ENCODE assay signal across 9 mouse cellular contexts in the genomic region with DNA sequence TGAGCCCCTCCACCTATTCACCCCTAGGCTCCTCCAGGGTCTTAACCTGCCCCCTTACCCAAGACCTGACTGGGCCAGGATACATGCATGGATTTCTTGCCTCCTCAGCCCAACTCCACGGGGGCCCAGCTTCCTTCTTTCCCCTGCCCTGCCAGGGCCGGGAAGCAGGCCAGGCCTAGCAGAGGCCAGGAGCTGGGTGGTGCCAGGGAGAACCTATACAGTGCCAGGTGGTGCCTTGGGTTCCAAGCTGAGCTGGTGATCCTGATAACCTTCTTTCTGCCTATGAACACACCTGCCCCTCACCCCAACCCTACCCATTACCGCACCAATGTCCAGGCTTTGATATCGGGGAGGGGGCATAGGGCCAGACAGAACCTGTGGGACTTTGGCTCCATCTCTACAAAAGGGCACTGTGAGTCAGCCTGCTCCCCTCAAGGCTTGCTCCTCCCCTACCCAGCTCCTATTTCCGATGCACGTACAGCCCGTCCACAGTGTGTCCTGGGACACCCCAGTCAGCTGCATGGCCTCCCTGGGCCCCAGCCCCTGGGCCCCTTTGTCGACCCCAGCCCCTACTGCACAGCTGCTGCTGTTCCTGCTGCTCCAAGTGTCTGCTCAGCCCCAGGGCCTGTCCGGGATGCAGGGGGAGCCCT. TPM values are rescaled to one million over a fixed set of nuclear protein-coding genes. Genes with fewer than 3 reads are reported as not detected.
DNase-seq lines count a peak whose midpoint lies in the region; ATAC-seq lines count a peak whose summit lies in the region.
"Had no signal": no experiment of that assay in that cellular context is flagged by ENCODE, and none has a peak within 500 bp of the region (broad histone marks: within the 10 kb centered on the region; RNA-seq: fewer than 3 reads in every experiment).

TSS of gene Car9 (plus strand) at position 431 of the 650 bp plus-strand sequence.

- peak within 1 kb of the TSS; percentile 55 to 74 for H3K4me3 ChIP-seq in heart, embryonic 14.5 days (ENCODE audit: control insufficient read depth in 1 of 2, insufficient read depth in 1 of 2, low read depth in 1 of 2, low read length in 2 of 2)
- H3K4me3 ChIP-seq in embryonic facial prominence, embryonic 12.5 days: 0 out of 2 replicates have a peak within 1 kb of the TSS, but pooled peaks have one; percentile 39
- no peak within 1 kb of the TSS for H3K4me3 ChIP-seq in limb, embryonic 11.5 days (ENCODE audit: low read depth, low read length)

- peak within 1 kb of the TSS; percentile 76; the same call in 1 of the 2 replicates for H3K9ac ChIP-seq in heart, embryonic 14.5 days (ENCODE audit: low read length)
- H3K9ac ChIP-seq in embryonic facial prominence, embryonic 12.5 days: peak within 1 kb of the TSS; percentile 24; the same call in 1 of the 2 replicates
- no peak within 1 kb of the TSS for H3K9ac ChIP-seq in limb, embryonic 11.5 days (ENCODE audit: low read length)

- DNase-seq in heart, postnatal 4 days: no peak
- DNase-seq in adipocyte (ENCODE audit: low spot score): peak; percentile 28
- no peak for DNase-seq in limb, embryonic 11.5 days (ENCODE audit: low spot score)
- DNase-seq in lung, postnatal 14 days: no peak
- DNase-seq in adrenal gland, adult 2 months: no peak

- peak within 1 kb of the TSS; percentile 91 for H3K4me2 ChIP-seq in heart, embryonic 14.5 days (ENCODE audit: low read length)
- H3K4me2 ChIP-seq in embryonic facial prominence, embryonic 12.5 days (replicated peaks): peak within 1 kb of the TSS; percentile 58
- no peak within 1 kb of the TSS for H3K4me2 ChIP-seq in limb, embryonic 11.5 days (ENCODE audit: low read depth, severe bottlenecking)

- WGBS in heart, embryonic 14.5 days: 71% methylated on average over 9 of the region's 9 CpGs
- 37% methylated on average over 9 of the region's 9 CpGs for WGBS in embryonic facial prominence, embryonic 12.5 days
- whole genome bisulfite sequencing in limb, embryonic 11.5 days: 55% methylated on average over 9 of the region's 9 CpGs

- no peaks in the 10 kb centered on the region for H3K9me3 ChIP-seq in heart, embryonic 14.5 days (ENCODE audit: control insufficient read depth, low read length)
- H3K9me3 ChIP-seq in embryonic facial prominence, embryonic 12.5 days: no peaks in the 10 kb centered on the region
- H3K9me3 ChIP-seq in limb, embryonic 11.5 days (ENCODE audit: control insufficient read depth, low read length): no peaks in the 10 kb centered on the region
- H3K9me3 ChIP-seq: neural tube, embryonic 13.5 days had no signal

- H3K4me1 ChIP-seq in heart, embryonic 14.5 days (ENCODE audit: control insufficient read depth in 2 of 2, insufficient read depth in 2 of 2, low read length in 2 of 2): peaks cover 10 to 12% of the 10 kb centered on the region in 2 experiments
- H3K4me1 ChIP-seq in embryonic facial prominence, embryonic 12.5 days: peaks cover 19% of the 10 kb centered on the region
- no peaks in the 10 kb centered on the region for H3K4me1 ChIP-seq in limb, embryonic 11.5 days (ENCODE audit: control insufficient read depth, insufficient read depth, low read length)

- no peaks in the 10 kb centered on the region for H3K27me3 ChIP-seq in heart, embryonic 14.5 days (ENCODE audit: control insufficient read depth, insufficient read depth, low read length)
- peaks cover 17% of the 10 kb centered on the region; the same call in 1 of the 2 replicates for H3K27me3 ChIP-seq in embryonic facial prominence, embryonic 12.5 days
- 0 out of 2 replicates have a peak, but pooled peaks cover 3% of the 10 kb centered on the region for H3K27me3 ChIP-seq in limb, embryonic 11.5 days (ENCODE audit: control insufficient read depth, insufficient read depth, low read length)

- H3K27ac ChIP-seq in heart, embryonic 14.5 days (replicated peaks in 1 of 2; ENCODE audit: control insufficient read depth in 1 of 2, insufficient read depth in 1 of 2, low read depth in 2 of 2, low read length in 2 of 2): no peak within 1 kb of the TSS
- no peak within 1 kb of the TSS for H3K27ac ChIP-seq in embryonic facial prominence, embryonic 12.5 days
- H3K27ac ChIP-seq in limb, embryonic 11.5 days (replicated peaks; ENCODE audit: low read depth, low read length): no peak within 1 kb of the TSS
- H3K27ac ChIP-seq: neural tube, embryonic 13.5 days had no signal

- no peak for ATAC-seq in heart, embryonic 14.5 days (ENCODE audit: insufficient number of reproducible peaks, insufficient read depth, low FRiP score, low read depth)
- no peak for ATAC-seq in embryonic facial prominence, embryonic 12.5 days (ENCODE audit: insufficient number of reproducible peaks, insufficient read depth, low FRiP score, low TSS enrichment)
- 0 out of 2 replicates have a peak, but pooled peaks have one; percentile 35 for ATAC-seq in limb, embryonic 11.5 days (ENCODE audit: insufficient number of reproducible peaks, low FRiP score, low TSS enrichment, low read depth)
- ATAC-seq in activated CD4-positive, CD25-positive, alpha-beta regulatory T cell, adult 4 months: no peak

- H3K36me3 ChIP-seq in heart, embryonic 14.5 days (ENCODE audit: control insufficient read depth, insufficient read depth, low read length): no peaks in the 10 kb centered on the region
- H3K36me3 ChIP-seq in embryonic facial prominence, embryonic 12.5 days: no peaks in the 10 kb centered on the region
- H3K36me3 ChIP-seq in limb, embryonic 11.5 days (ENCODE audit: control insufficient read depth, insufficient read depth, low read length): no peaks in the 10 kb centered on the region
- H3K36me3 ChIP-seq: neural tube, embryonic 13.5 days had no signal

RNA-seq across cellular contexts. Expression of gene Car9, which starts in this region (rescaled TPM):
- polyA plus RNA-seq in heart, embryonic 14.5 days (2014; fragmentation: Nextera tagmentation; extraction: Ambion mirVana): 2.1 and 2.4 TPM in 2 replicates
- under 1 TPM; 0.74 to 0.97 TPM for total RNA-seq in heart, postnatal 4 days (2021)
- 1.3 and 1.6 TPM in 2 replicates for polyA plus RNA-seq in embryonic facial prominence, embryonic 12.5 days (2016; fragmentation: Nextera tagmentation; extraction: Ambion mirVana)
- 0.65 and 1.1 TPM in 2 replicates for polyA plus RNA-seq in limb, embryonic 11.5 days (2014; fragmentation: Nextera tagmentation; extraction: Ambion mirVana)
- under 1 TPM in 1 of 2 experiments, not detected in 1; 0.73 TPM for polyA plus RNA-seq in activated CD4-positive, CD25-positive, alpha-beta regulatory T cell, adult 4 months (2017; shearing (Covaris generic))
- under 1 TPM; 0.17 to 0.28 TPM for total RNA-seq in adrenal gland, adult 2 months (2021)
- 0.57 and 1.4 TPM in 2 replicates for polyA plus RNA-seq in adrenal gland, adult 2 months (2012; rRNA removed)
